Mouse (Mus musculus) liver, embryonic 16.5 days (tissue): ENCODE measurements at regions not wholly inside any gene's neighbourhood (a gene's known extent, or its start where the extent isn't known, plus 50 kb on each side); places are given as distances from the start of the nearest gene placed in this dataset.

Source experiments
- ATAC-seq: fragments of 200-750 bp; cut with Nextera tagmentation; 2 replicates; pipeline ENCODE4 v1.8.0; 2017; ENCODE audit warnings: low read depth, mild to moderate bottlenecking, moderate number of reproducible peaks, moderate library complexity
- H3K27ac ChIP-seq: fragments of 300-500 bp; sonication (generic); 2 replicates; pipeline ENCODE4 v1.5.1; 2014; ENCODE audit warnings: mild to moderate bottlenecking, low read length
- H3K27me3 ChIP-seq: fragments of 300-500 bp; sonication (generic); 2 replicates; pipeline ENCODE4 v1.6.1; 2014; ENCODE audit warnings: low read depth, low read length, mixed read lengths; ENCODE audit not compliant: control insufficient read depth, insufficient read depth
- H3K36me3 ChIP-seq: fragments of 300-500 bp; sonication (generic); 2 replicates; pipeline ENCODE4 v1.6.1; 2014; ENCODE audit warnings: mild to moderate bottlenecking; ENCODE audit not compliant: control insufficient read depth, insufficient read depth
- H3K4me1 ChIP-seq: fragments of 300-500 bp; sonication (generic); 2 replicates; pipeline ENCODE4 v1.6.1; 2014; ENCODE audit warnings: low read depth, low read length, mixed read lengths; ENCODE audit not compliant: control insufficient read depth
- H3K4me2 ChIP-seq: fragments of 300-500 bp; sonication (generic); 2 replicates; pipeline ENCODE4 v1.6.1; 2014; ENCODE audit warnings: low read depth, low read length, mixed read lengths
- H3K4me3 ChIP-seq: fragments of 300-500 bp; sonication (generic); 2 replicates; pipeline ENCODE4 v1.5.1; 2014; ENCODE audit warnings: low read depth, mild to moderate bottlenecking, low read length
- H3K9ac ChIP-seq: fragments of 300-500 bp; sonication (generic); 2 replicates; pipeline ENCODE4 v1.6.1; 2014; ENCODE audit warnings: low read depth, low read length
- H3K9me3 ChIP-seq: fragments of 300-500 bp; sonication (generic); replicated peaks from 2 replicates; pipeline ENCODE4 v1.6.1; 2016; ENCODE audit warnings: low read length; ENCODE audit not compliant: control insufficient read depth
- WGBS: fragments of 180-500 bp; shearing (Covaris S2); extraction: QIAGEN DNeasy Blood & Tissue Kit; methylation state at CpG from one replicate; pipeline ENCODE4 v1.1.7; 2014; ENCODE audit not compliant: insufficient replicate concordance; 5-methylcytosine and 5-hydroxymethylcytosine counted together

GRCm38 (mm10) chr5:54239586-54239985, 241.3 kb downstream of the Stim2 start:
- Histone ChIP-seq H3K27ac (no peak overlapping the region), H3K4me2 (no peak overlapping the region), H3K9me3 (no peaks in the 10 kb centered on the region), H3K27me3 (no peaks in the 10 kb centered on the region), H3K36me3 (no peaks in the 10 kb centered on the region), H3K9ac (no peak overlapping the region), H3K4me1 (no peaks in the 10 kb centered on the region), H3K4me3 (no peak overlapping the region)
- ATAC-seq: no peak
- 74% methylated on average over 3 of the region's 3 CpGs for WGBS

GRCm38 (mm10) chr5:54241169-54241917, 243.0 kb downstream of the Stim2 start:
- no peak overlapping the region for H3K9ac ChIP-seq
- no peak overlapping the region for H3K4me2 ChIP-seq
- no peaks in the 10 kb centered on the region for H3K9me3 ChIP-seq
- no peaks in the 10 kb centered on the region for H3K36me3 ChIP-seq
- no peaks in the 10 kb centered on the region for H3K4me1 ChIP-seq
- no peak overlapping the region for H3K27ac ChIP-seq
- ATAC-seq: no peak
- WGBS: 45% methylated on average over 20 of the region's 20 CpGs
- no peaks in the 10 kb centered on the region for H3K27me3 ChIP-seq
- H3K4me3 ChIP-seq: no peak overlapping the region

DNA sequence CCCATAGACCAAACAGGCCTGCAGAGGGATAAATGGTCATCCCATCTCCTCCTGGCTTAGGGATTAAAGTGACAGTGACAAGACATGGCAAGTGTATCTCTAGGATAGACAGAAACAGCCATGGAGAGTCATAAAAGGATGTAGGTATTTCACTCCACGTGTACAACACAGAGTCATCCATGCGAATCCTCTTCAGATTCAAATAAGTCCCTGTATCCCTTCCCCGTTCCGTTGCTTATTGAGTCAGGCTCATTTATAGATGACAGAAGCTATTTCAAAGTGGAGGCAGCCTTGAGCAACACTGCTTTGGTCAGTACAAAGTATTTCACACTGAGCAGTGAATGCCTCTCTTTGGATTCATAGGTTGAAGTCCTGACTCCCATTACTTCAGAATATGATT, 243.8 kb downstream of the Stim2 start:
- Histone ChIP-seq H3K4me1 (no peaks in the 10 kb centered on the region), H3K4me2 (no peak overlapping the region), H3K36me3 (no peaks in the 10 kb centered on the region), H3K9ac (no peak overlapping the region), H3K4me3 (no peak overlapping the region), H3K9me3 (no peaks in the 10 kb centered on the region), H3K27ac (no peak overlapping the region), H3K27me3 (no peaks in the 10 kb centered on the region)
- 75% methylated on average over 4 of the region's 4 CpGs for whole genome bisulfite sequencing
- ATAC-seq: no peak

GRCm38 (mm10) chr5:54252038-54252437, 253.7 kb downstream of the Stim2 start:
- H3K9ac ChIP-seq: no peak overlapping the region
- no peak for ATAC-seq
- H3K27me3 ChIP-seq: no peaks in the 10 kb centered on the region
- 50% methylated on average over 2 of the region's 2 CpGs for WGBS
- H3K9me3 ChIP-seq: no peaks in the 10 kb centered on the region
- no peak overlapping the region for H3K4me3 ChIP-seq
- H3K4me1 ChIP-seq: no peaks in the 10 kb centered on the region
- H3K27ac ChIP-seq: no peak overlapping the region
- no peaks in the 10 kb centered on the region for H3K36me3 ChIP-seq
- H3K4me2 ChIP-seq: no peak overlapping the region

DNA sequence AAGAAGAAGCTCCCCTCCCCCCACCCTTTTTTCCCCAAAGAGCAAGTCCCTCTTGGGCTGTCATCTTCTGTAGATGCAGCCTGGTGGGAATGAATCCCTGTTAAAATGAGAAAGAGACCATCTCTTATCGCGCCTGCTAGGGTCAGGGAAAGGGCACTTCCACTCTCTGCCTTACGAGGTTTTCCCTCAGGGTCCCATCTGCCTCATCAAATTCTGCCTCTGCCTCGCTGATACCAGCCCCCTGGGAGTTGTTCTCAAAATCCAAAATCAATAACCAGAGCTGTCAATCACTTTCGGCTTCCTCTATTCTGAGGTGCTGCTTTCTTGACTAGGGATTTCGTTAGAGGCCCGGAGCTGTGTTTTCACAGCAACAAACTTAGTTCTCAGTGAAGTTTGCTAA, 255.7 kb downstream of the Stim2 start:
- no peaks in the 10 kb centered on the region for H3K4me1 ChIP-seq
- ATAC-seq: no peak
- no peak overlapping the region for H3K9ac ChIP-seq
- no peak overlapping the region for H3K4me3 ChIP-seq
- no peak overlapping the region for H3K27ac ChIP-seq
- no peaks in the 10 kb centered on the region for H3K36me3 ChIP-seq
- H3K27me3 ChIP-seq: no peaks in the 10 kb centered on the region
- WGBS: 61% methylated on average over 7 of the region's 7 CpGs
- no peaks in the 10 kb centered on the region for H3K9me3 ChIP-seq
- no peak overlapping the region for H3K4me2 ChIP-seq

GRCm38 (mm10) chr5:54258087-54258733, 259.9 kb downstream of the Stim2 start:
- Histone ChIP-seq H3K9me3 (no peaks in the 10 kb centered on the region), H3K4me2 (no peak overlapping the region), H3K9ac (no peak overlapping the region), H3K27me3 (no peaks in the 10 kb centered on the region), H3K4me1 (no peaks in the 10 kb centered on the region), H3K36me3 (no peaks in the 10 kb centered on the region), H3K27ac (no peak overlapping the region), H3K4me3 (no peak overlapping the region)
- ATAC-seq: no peak
- WGBS: 6% methylated on average over 1 of the region's 1 CpGs

- no peak overlapping the region for H3K4me2 ChIP-seq
Observed at GRCm38 (mm10) chr5:54264867-54265434, 266.7 kb downstream of the Stim2 start.

GRCm38 (mm10) chr5:54267905-54268590, 269.7 kb downstream of the Stim2 start:
- no peaks in the 10 kb centered on the region for H3K9me3 ChIP-seq
- ATAC-seq: no peak
- H3K4me3 ChIP-seq: no peak overlapping the region
- WGBS: 58% methylated on average over 10 of the region's 10 CpGs
- no peak overlapping the region for H3K27ac ChIP-seq
- no peaks in the 10 kb centered on the region for H3K4me1 ChIP-seq
- no peaks in the 10 kb centered on the region for H3K36me3 ChIP-seq
- H3K4me2 ChIP-seq: no peak overlapping the region
- no peaks in the 10 kb centered on the region for H3K27me3 ChIP-seq
- H3K9ac ChIP-seq: no peak overlapping the region

More at GRCm38 (mm10) chr5:54264867-54265434, 266.7 kb downstream of the Stim2 start:
- ATAC-seq: no peak
- no peak overlapping the region for H3K4me3 ChIP-seq
- no peaks in the 10 kb centered on the region for H3K36me3 ChIP-seq
- H3K9me3 ChIP-seq: no peaks in the 10 kb centered on the region
- H3K4me1 ChIP-seq: no peaks in the 10 kb centered on the region
- H3K27ac ChIP-seq: no peak overlapping the region
- no peaks in the 10 kb centered on the region for H3K27me3 ChIP-seq
- whole genome bisulfite sequencing: 57% methylated on average over 9 of the region's 9 CpGs
- H3K9ac ChIP-seq: no peak overlapping the region

GRCm38 (mm10) chr5:54279357-54279756, 281.1 kb downstream of the Stim2 start:
- WGBS: 65% methylated on average over 8 of the region's 8 CpGs
- Histone ChIP-seq H3K27me3 (no peaks in the 10 kb centered on the region), H3K9me3 (no peaks in the 10 kb centered on the region), H3K4me3 (no peak overlapping the region), H3K27ac (no peak overlapping the region), H3K4me2 (no peak overlapping the region), H3K36me3 (no peaks in the 10 kb centered on the region), H3K9ac (no peak overlapping the region), H3K4me1 (no peaks in the 10 kb centered on the region)
- ATAC-seq: no peak
